Mouse (Mus musculus) myocyte (in vitro differentiated cells): ENCODE data around the gene Resp18. TPM values are rescaled to one million over a fixed set of nuclear protein-coding genes. Genes with fewer than 3 reads are reported as not detected.

Experiments used
- H3K27me3 ChIP-seq: one replicate; pipeline ENCODE4 v1.6.1; 2011; ENCODE audit not compliant: control insufficient read depth, insufficient read depth, insufficient read length
- H3K36me3 ChIP-seq: one replicate; pipeline ENCODE4 v1.6.1; 2011; ENCODE audit not compliant: control insufficient read depth, insufficient read depth
- H3K4me2 ChIP-seq: one replicate; pipeline ENCODE4 v1.6.1; 2011; ENCODE audit warnings: low read depth, control low read depth
- H3K4me3 ChIP-seq: one replicate; pipeline ENCODE4 v1.5.1; 2011; ENCODE audit warnings: mild to moderate bottlenecking, control low read depth, moderate library complexity
- H3K79me2 ChIP-seq: one replicate; pipeline ENCODE4 v1.6.1; 2011; ENCODE audit not compliant: control insufficient read depth, insufficient read depth
- H3ac ChIP-seq: one replicate; pipeline ENCODE4 v1.6.1; 2011; ENCODE audit not compliant: control insufficient read depth, insufficient read length
- CEBPB ChIP-seq: IDR thresholded peaks from 2 replicates; pipeline ENCODE4 v1.6.1; 2011; ENCODE audit warnings: mild to moderate bottlenecking, moderate library complexity; ENCODE audit not compliant: poor library complexity, insufficient read depth, severe bottlenecking
- E2F4 ChIP-seq: IDR thresholded peaks from one replicate; pipeline ENCODE4 v1.6.1; 2011; ENCODE audit warnings: mild to moderate bottlenecking, control low read depth, moderate library complexity; ENCODE audit not compliant: insufficient read depth
- MAX ChIP-seq: IDR thresholded peaks from one replicate; pipeline ENCODE4 v1.6.1; 2011; ENCODE audit warnings: low read depth, mild to moderate bottlenecking, control low read depth
- MYOD1 ChIP-seq, 3 experiments: IDR thresholded peaks; one replicate each; pipeline ENCODE4 v1.6.1; 2011; ENCODE audit warnings: control low read depth in 2 of 3, low read depth in 2 of 3, mild to moderate bottlenecking in 2 of 3, moderate library complexity in 1 of 3; ENCODE audit not compliant: insufficient read length in 2 of 3, control insufficient read depth in 1 of 3
- MYOG ChIP-seq, 3 experiments: IDR thresholded peaks; one replicate each; pipeline ENCODE4 v1.6.1; 2011; ENCODE audit warnings: control low read depth in 2 of 3, low read depth in 2 of 3, mild to moderate bottlenecking in 2 of 3; ENCODE audit not compliant: insufficient read length in 2 of 3, control insufficient read depth in 1 of 3, insufficient read depth in 1 of 3
- POLR2A ChIP-seq: IDR thresholded peaks from one replicate; pipeline ENCODE4 v1.6.1; 2011; ENCODE audit warnings: low read depth, mild to moderate bottlenecking, control low read depth, moderate library complexity; ENCODE audit not compliant: insufficient read length
- POLR2AphosphoS2 ChIP-seq: IDR thresholded peaks from one replicate; pipeline ENCODE4 v1.6.1; 2011; ENCODE audit warnings: low read depth, control low read depth; ENCODE audit not compliant: insufficient read length
- REST ChIP-seq: IDR thresholded peaks from one replicate; pipeline ENCODE4 v1.6.1; 2011; ENCODE audit warnings: mild to moderate bottlenecking, control low read depth, moderate library complexity; ENCODE audit not compliant: insufficient read depth, insufficient read length
- SRF ChIP-seq: IDR thresholded peaks from one replicate; pipeline ENCODE4 v1.6.1; 2011; ENCODE audit warnings: low read depth; ENCODE audit not compliant: control insufficient read depth, insufficient read length
- TCF12 ChIP-seq: IDR thresholded peaks from one replicate; pipeline ENCODE4 v1.6.1; 2011; ENCODE audit warnings: mild to moderate bottlenecking, control low read depth; ENCODE audit not compliant: poor library complexity, insufficient read depth, severe bottlenecking
- TCF3 ChIP-seq: IDR thresholded peaks from one replicate; pipeline ENCODE4 v1.6.1; 2011; ENCODE audit warnings: low read depth, control low read depth; ENCODE audit not compliant: insufficient read length
- USF1 ChIP-seq: IDR thresholded peaks from one replicate; pipeline ENCODE4 v1.6.1; 2011; ENCODE audit warnings: low read depth, mild to moderate bottlenecking, control low read depth, moderate library complexity
- polyA plus RNA-seq: library from polyadenylated mRNA; unstranded; fragments of >200 nt; fragmentation: generic; extraction: Trizol; gene quantifications from one replicate; pipeline ENCODE4 v1.2.1, GENCODE M21; 2012; ENCODE audit warnings: missing spikeins

Resp18 gene
- polyA plus RNA-seq, 1 experiment: not detected

DNA sequence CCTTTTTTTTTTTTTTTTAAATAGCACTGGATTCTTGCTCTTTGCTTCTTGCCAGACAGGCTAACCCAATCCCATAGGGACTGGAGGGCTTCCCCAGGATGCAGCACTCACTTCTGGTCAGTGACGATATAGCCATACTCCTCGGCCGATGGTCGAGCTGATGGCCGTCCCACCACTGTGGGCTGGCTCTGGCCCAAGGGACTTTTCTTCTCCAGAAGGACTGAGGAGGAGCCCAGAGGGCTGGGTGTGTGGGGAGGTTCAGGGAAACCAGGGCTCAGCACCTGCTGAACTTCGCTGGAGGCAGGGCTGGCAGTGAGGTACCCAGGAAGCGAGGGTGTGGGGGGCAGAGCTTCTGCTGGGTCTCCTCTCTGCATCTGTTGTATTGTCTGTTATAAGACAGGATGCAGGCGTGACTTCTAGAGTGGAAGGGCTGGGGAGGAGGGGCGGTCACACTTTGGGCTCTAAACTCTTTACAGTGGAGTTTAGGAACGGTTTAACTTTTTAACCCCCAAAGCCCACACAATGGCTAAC is 22.6 kb downstream of the Resp18 start:
- Histone ChIP-seq H3ac (no peak overlapping the region), H3K36me3 (no peaks in the 10 kb centered on the region), H3K4me2 (no peak overlapping the region), H3K79me2 (no peaks in the 10 kb centered on the region), H3K4me3 (no peak overlapping the region), H3K27me3 (no peaks in the 10 kb centered on the region)
- no peak for TF ChIP-seq SRF
- no peak for TF ChIP-seq REST
- TF ChIP-seq POLR2AphosphoS2: no peak
- no peak for TF ChIP-seq TCF3
- TF ChIP-seq MYOD1 (IDR thresholded peaks at IDR 0.05; ENCODE audit: control insufficient read depth in 1 of 3, insufficient read length in 2 of 3, low read depth in 2 of 3): no peak
- TF ChIP-seq USF1: no peak
- no peak for TF ChIP-seq MAX
- TF ChIP-seq CEBPB: no peak
- TF ChIP-seq E2F4: no peak
- no peak for TF ChIP-seq MYOG (IDR thresholded peaks at IDR 0.05; ENCODE audit: control insufficient read depth in 1 of 3, insufficient read depth in 1 of 3, insufficient read length in 2 of 3, low read depth in 2 of 3)
- TF ChIP-seq POLR2A: no peak
- no peak for TF ChIP-seq TCF12

DNA sequence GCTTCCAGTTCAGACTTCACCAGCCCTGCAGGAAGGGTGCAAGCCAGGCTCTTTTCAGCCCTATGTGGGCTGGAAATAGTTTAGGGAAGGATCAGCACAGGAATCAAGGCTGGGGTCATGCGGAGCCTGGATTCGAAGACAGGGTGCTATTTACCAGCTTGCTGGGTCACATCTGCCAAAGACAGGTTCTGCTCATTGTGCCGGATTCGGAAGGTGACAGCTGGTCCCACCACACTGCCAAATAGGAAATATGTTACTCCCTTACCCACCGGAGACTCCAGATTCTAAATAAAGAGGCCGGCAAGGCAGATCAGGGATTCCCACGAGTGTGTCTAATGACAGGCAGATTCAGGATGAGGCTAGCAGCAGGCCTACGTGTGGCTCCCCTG is 23.6 kb downstream of the Resp18 start:
- no peaks in the 10 kb centered on the region for H3K36me3 ChIP-seq
- TF ChIP-seq E2F4 (no peak), TCF12 (no peak), MAX (no peak), POLR2AphosphoS2 (no peak), CEBPB (no peak), REST (no peak), MYOD1 (IDR thresholded peaks at IDR 0.05; ENCODE audit: control insufficient read depth in 1 of 3, insufficient read length in 2 of 3, low read depth in 2 of 3) (no peak), USF1 (no peak), TCF3 (no peak), POLR2A (no peak), SRF (no peak)
- H3K4me3 ChIP-seq: no peak overlapping the region

DNA sequence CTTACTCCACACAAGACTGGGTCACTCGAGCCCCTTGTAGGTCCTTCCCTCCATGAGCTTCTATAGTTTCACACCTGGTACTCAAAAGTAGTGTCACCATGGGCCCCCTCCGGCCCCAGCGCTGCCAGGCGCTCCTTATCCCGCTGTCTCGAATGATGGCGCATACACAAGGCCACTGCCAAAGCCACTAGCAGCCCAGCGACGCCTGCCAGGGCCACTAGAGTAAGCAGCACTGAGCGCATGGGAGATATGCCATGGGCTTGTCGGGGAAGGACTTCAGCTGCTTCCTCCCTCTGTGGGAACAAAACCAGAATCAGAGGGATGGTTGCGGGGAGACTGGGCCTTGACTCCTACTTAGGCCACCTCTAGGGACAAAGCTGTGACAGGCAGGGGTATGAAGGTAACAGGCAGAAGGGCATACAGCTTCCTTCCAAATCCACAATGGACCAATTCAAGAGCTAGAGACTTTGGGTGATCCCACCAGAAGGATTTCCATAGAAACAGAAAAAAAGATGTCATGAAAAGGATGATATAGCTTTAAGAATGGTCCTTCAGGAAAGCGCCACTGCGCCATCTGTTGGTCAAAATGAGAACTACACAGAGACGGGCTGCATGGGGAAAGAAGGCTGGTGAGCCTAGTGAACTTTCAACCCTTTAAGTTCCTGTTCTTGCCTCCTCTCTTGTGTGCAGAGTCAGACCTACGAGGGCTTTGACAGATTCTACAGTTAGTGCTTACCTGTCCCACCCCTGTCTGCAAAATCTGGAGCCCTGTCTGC is 24.2 kb downstream of the Resp18 start:
- Histone ChIP-seq H3K36me3 (no peaks in the 10 kb centered on the region), H3K4me2 (no peak overlapping the region), H3K4me3 (no peak overlapping the region), H3ac (no peak overlapping the region), H3K27me3 (no peaks in the 10 kb centered on the region), H3K79me2 (no peaks in the 10 kb centered on the region)
- TF ChIP-seq MYOG (IDR thresholded peaks at IDR 0.05; ENCODE audit: control insufficient read depth in 1 of 3, insufficient read depth in 1 of 3, insufficient read length in 2 of 3, low read depth in 2 of 3): no peak
- TF ChIP-seq MYOD1 (IDR thresholded peaks at IDR 0.05; ENCODE audit: control insufficient read depth in 1 of 3, insufficient read length in 2 of 3, low read depth in 2 of 3): no peak
- TF ChIP-seq POLR2AphosphoS2: no peak
- TF ChIP-seq POLR2A: no peak
- TF ChIP-seq SRF: no peak
- TF ChIP-seq TCF12: no peak
- TF ChIP-seq TCF3: no peak

More for the DNA sequence above, 23.6 kb downstream of the Resp18 start:
- H3K79me2 ChIP-seq: no peaks in the 10 kb centered on the region
- H3K4me2 ChIP-seq: no peak overlapping the region
- no peak overlapping the region for H3ac ChIP-seq
- H3K27me3 ChIP-seq: no peaks in the 10 kb centered on the region

DNA sequence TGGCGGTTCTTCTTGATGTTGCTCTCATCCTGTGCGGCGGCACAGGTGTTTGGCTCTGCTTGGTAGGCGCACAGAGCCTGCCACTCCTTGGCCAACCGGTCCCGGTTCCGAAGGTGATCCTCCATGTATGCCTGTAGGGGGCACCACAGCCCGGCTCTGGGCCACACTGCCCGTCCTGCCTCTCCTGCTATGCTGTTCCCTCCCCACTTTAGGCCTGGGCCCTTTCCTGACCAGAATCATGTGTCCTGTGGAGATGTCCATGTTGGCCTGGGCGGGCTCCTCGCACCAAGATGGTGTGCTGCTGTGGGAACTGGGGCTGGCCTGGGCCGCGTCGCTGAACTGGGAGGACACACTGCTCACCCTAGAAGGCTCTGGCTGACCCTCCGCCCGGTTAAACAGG is 25.2 kb downstream of the Resp18 start:
- Histone ChIP-seq H3K4me3 (no peak overlapping the region), H3K79me2 (no peaks in the 10 kb centered on the region), H3K36me3 (no peaks in the 10 kb centered on the region), H3K4me2 (no peak overlapping the region), H3ac (no peak overlapping the region), H3K27me3 (no peaks in the 10 kb centered on the region)
- TF ChIP-seq USF1: no peak
- TF ChIP-seq MYOG (IDR thresholded peaks at IDR 0.05; ENCODE audit: control insufficient read depth in 1 of 3, insufficient read depth in 1 of 3, insufficient read length in 2 of 3, low read depth in 2 of 3): no peak
- no peak for TF ChIP-seq CEBPB
- TF ChIP-seq REST: no peak
- TF ChIP-seq TCF12: no peak
- TF ChIP-seq MAX: no peak
- no peak for TF ChIP-seq SRF
- no peak for TF ChIP-seq MYOD1 (IDR thresholded peaks at IDR 0.05; ENCODE audit: control insufficient read depth in 1 of 3, insufficient read length in 2 of 3, low read depth in 2 of 3)
- TF ChIP-seq POLR2AphosphoS2: no peak
- TF ChIP-seq POLR2A: no peak
- TF ChIP-seq E2F4: no peak
- no peak for TF ChIP-seq TCF3
